Mouse (Mus musculus): ENCODE data around the gene Rasd1.

Rasd1 gene

DNA sequence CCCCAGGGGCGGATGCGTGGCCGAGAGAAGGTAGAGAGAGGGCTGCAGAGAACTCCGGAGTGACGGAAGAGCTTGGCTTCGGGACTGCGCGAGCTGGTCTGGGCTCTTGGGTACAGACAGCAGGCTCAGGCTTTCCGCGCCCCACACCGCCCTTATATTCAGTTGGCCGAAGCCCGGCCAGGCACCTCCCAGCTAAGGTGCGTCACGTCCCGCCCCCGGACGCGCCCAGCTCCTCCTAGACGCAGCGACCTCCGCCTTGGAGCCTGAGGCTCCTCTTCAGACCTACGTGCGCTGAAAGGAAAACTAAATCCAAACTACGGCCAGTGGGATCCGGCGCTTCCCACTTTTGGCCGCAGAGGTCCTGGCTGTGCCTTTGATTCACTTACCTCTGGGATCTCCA is at the start of gene Rasd1:
Gene Rasd1, minus strand, starts transcription at position 127 of the 400 bp plus-strand sequence.
- in situ Hi-C loops (cut with MboI, MseI), result no loop called here

DNA sequence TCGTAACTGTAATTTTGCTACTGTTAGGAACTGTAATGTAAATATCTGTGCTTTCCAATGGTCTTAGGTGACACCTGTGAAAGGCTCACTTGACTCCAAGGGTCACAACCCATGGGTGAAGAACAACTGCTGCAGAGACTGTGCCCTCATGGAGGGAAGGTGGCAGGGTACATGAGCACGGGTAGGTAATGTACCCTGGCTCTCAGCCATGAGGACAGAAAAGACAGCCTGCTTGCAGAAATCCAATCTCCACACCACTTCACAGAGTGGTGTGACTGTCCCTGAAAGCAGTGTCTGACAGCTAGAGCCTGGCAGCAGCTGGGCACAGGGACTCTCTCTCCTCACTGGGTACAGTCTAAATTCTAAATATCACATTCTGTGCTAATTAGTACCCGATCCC is 46.8 kb upstream of the Rasd1 start:
- in situ Hi-C loops (cut with MboI, MseI), result no loop called here

DNA sequence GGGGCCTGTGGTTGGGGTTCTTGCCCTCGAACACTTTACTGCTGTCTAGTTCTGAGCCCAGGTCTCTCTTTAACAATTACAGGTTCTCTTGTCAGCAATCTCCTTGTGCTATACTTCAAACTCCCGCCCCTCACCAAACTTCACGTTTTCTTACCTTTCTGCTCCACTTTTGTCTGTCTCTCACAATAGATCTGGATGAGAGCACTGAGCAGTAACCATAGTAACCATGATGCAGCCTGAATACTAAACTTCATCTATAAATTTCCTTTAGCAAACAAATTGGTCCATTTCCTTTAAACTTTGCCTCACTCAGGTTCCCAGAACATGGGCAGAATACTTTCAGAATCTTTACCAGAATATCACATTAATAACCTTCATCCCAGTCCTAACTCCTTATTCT is 44.7 kb upstream of the Rasd1 start:
- in situ Hi-C loops (cut with MboI, MseI), result no loop called here

DNA sequence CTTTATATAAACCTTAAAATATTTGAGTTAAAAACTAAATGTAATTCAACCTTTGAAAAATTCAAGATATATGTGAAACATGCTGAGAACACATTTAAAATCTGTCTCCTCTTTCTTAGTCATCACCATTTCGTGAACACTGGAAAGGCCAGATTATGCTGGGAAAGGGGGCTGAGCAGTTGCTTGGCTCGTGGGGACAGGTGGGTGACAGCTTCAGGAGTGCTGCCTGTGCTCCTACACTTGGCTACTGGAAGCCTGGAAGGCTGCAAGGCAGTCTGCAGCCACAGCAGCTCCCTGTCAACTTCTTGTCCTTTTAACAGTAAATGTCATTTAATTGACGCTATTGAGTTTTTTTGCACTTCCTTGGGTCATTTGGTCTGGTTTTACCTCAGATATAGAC is 41.1 kb upstream of the Rasd1 start:
- in situ Hi-C loops (cut with MboI, MseI), result no loop called here

DNA sequence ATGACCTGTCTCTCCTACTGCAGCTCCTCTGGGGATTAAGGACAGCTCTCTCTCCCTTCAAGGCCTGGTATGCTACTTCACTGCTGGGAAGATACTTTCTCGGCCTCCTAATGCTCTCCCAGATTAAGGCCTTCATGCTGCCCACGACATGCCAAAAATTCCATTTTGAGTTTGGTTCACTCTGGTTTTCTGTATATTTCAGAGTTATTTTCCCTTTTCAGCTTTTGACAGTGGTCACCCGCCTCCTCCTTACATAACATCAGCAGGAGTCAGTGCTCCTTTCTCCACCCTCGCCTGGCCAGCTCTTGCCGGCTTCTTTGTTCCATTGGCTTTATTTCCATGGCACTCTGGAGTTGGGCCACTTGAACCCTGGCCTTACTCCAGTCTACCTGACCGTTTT is 40.0 kb upstream of the Rasd1 start:
- in situ Hi-C loops (cut with MboI, MseI), result no loop called here

DNA sequence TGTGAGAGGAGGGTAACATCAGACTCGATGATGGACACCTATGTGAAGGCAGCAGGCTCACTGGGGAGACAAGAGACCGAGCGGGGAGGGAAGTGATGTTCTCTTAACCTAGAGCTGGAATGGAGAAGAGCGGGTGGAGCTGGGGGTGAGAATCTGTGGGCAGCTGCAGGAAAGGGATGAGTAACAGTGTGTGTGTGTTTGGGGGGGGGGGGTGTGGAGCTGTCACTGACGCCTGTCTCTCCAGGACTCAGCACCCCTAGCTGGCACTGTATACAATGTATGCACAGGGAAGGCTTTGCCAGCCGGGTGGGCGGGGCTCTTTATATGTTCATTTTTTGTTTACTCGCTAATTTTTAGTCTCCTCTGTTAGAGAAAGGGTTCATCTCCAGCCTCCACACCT is 39.1 kb upstream of the Rasd1 start:
- in situ Hi-C loops (cut with MboI, MseI), result no loop called here

DNA sequence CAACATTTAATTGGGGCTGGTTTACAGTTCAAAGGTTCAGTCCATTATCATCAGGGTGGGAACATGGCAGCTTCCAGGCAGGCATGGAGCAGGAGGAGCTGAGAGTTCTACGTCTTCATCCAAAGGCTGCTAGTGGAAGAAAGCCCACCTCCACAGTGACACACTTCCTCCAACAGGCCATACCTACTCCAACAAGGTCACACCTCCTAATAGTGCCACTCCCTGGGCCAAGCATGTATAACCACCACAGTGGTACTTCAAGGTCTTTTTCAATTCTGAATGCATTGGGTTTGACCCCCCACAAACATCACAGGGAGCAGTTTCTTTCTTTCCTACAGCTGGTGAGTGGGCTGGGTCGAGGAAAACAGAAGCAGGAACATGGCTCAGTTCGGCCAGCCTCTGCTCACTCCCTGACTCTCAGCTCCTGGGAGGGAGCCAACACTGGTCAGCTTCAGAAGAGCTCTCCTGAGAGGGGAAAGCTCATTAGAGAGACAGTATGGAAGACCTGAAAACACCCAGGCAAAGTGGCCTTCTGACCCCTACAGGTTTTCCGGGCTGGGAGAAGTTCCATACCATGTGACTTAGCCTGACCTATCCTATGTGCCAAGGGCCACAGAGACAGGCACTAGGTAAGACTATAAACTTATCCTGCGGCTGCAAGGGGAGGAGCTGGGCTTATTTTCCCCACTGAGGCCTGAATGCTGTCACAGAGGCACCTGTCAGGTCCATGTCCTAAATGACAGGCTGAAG is 36.7 kb upstream of the Rasd1 start:
- in situ Hi-C loops (cut with MboI, MseI), result no loop called here

DNA sequence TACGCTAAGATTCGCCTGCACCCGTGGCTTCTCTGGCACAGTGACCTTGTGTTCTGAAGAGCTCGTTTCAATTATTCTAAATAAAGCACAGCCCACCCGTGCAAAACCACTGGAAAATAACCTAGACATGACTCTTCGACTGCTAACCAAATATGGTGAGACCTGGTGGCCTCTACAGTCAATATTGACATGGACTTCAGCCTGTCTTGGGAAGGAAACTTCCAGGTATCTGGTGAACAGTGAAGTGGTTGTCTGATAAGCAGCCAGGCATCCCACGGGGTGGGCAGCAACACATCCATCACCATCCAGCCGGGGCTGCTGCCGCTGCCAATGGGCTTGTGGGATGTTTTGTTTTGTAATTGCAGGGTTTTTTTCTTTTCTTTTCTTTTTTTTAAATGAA is 29.6 kb upstream of the Rasd1 start:
- in situ Hi-C loops (cut with MboI, MseI), result no loop called here

DNA sequence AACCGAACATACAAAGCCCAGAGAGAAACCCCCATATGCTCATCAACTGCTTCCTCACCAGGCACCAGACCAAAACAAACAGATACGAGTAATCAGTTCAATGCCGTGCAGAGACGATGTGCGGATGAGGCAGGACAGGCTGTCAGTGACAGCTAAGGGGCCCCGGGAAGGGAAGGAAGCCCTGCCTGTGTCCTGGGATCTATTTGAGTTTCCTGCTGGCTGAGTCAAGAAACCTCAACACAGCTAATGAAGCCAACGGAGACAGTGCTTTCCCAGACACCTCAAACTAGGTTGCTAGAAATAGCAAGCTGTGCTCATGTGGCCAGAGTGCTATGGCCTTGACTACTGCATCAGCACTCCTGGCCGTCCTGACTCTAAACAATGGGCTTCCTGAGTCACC is 26.6 kb upstream of the Rasd1 start:
- in situ Hi-C loops (cut with MboI, MseI), result no loop called here

- in situ Hi-C loops (cut with MboI, MseI), result no loop called here
These were observed 24.7 kb upstream of the Rasd1 start for GRCm38 (mm10) chr11:59989406-59989805.

- in situ Hi-C loops (cut with MboI, MseI), result no loop called here
These were observed 13.1 kb upstream of the Rasd1 start for GRCm38 (mm10) chr11:59977831-59978230.

GRCm38 (mm10) chr11:59975241-59975640 is 10.5 kb upstream of the Rasd1 start:
- in situ Hi-C loops (cut with MboI, MseI), result no loop called here

GRCm38 (mm10) chr11:59973389-59973788 is 8.6 kb upstream of the Rasd1 start:
- in situ Hi-C loops (cut with MboI, MseI), result loop anchor here (5.0 kb wide), 1 partner anchor 99 kb away; no protein-coding TSS in a partner anchor

GRCm38 (mm10) chr11:59971691-59972090 is 6.9 kb upstream of the Rasd1 start:
- in situ Hi-C loops (cut with MboI, MseI), result loop anchor here (5.0 kb wide), 1 partner anchor 101 kb away; no protein-coding TSS in a partner anchor

GRCm38 (mm10) chr11:59970780-59971179 is 6.0 kb upstream of the Rasd1 start:
- in situ Hi-C loops (cut with MboI, MseI), result loop anchor here (5.0 kb wide), 1 partner anchor 102 kb away; no protein-coding TSS in a partner anchor

- in situ Hi-C loops (cut with MboI, MseI), result no loop called here
These were observed 3.0 kb upstream of the Rasd1 start for GRCm38 (mm10) chr11:59967765-59968164.

DNA sequence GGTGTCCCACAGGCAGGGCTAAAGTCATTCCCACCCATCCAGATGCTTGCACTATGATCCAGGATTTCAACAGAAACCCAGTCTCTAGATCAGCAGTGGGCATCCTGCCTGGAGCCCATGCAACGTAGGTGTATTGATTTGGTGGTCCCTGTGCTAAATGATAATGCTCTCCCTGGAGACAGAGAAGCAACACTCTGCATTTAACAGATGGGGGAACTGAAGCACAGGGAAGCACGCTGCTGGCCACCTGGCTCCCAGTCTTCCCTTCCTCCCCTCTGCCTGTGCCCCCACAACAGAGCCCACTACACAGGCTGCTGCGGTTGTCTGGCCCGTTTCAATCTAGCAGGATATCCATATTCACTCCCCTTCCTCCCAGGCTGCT is 1.3 kb upstream of the Rasd1 start:
- in situ Hi-C loops (cut with MboI, MseI), result no loop called here

DNA sequence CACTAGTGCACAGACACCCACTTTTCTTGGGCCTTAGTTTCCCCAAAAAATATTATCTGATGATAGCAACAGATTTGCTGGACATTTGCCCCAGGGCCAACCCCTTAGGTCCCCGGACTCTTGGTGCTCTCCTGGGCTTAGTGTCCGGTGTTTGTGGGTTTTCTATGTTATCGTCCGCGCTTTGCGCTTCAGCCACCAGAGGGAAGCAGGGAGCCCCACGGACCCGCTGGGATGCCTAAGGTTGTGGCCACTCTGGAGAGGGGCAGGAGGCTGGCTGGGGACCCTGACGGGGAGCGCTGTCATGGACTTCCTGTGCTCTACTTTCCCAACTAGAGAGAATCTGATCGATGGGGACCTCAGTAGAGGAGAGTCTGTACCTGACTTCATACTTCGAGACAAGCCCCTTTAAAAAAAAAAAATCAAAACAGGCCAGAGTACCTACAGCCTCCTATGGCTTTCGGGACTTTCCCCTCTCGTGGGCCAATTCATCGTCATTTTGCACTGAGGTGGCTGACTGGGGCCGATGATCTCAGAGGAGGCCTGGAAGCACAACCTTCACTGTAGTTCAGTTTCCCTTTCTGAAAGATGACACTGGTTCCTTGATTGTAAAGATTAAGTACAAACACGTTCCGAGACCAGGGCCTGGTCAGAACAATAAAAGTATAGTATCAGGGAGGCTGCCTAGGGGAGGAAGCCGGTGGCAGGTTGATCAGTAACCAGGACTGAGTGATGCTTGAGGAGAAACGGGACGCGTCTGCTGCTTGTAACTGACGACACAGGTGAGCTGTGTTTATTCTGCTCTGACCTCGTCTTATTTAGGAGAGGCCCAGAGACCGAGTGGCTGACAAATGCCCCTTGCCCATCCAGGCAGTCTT is 720 bp upstream of the Rasd1 start:
- in situ Hi-C loops (cut with MboI, MseI), result no loop called here

- in situ Hi-C loops (cut with MboI, MseI), result no loop called here
These were observed 483 bp downstream of the Rasd1 start for GRCm38 (mm10) chr11:59964163-59964758.

GRCm38 (mm10) chr11:59963364-59964162 is 1.2 kb downstream of the Rasd1 start:
- in situ Hi-C loops (cut with MboI, MseI), result no loop called here

- in situ Hi-C loops (cut with MboI, MseI), result no loop called here
These were observed 2.2 kb downstream of the Rasd1 start for GRCm38 (mm10) chr11:59962590-59962989.

Data from T-helper 1 cell (primary cell).